Mouse (Mus musculus): ENCODE measurements around the gene Cttn. TPM values are rescaled to one million over a fixed set of nuclear protein-coding genes. Genes with fewer than 3 reads are reported as not detected.

Cttn gene
- polyA plus RNA-seq, 1 experiment from 2014 or later, result 123 TPM

DNA sequence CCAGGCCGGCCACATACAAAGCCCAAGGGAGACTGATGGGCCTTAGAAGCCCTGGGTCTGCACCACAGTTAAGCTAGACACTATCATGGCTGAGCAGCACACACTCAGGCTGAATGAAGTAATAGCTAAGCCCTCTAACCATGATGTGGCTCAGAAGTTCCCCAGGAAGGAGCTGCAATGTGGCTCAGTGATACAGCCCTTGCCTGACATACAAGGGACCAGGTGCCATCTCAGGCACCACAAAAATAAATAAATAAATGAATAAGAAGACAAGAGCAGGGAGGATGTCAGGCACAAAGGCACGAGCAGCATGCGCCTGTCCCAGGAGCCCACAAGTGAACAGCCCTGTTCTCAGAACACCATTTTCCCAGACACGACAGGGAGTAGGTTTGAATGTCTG is 28.8 kb downstream of the Cttn start:
- ATAC-seq, result no peak
- H3K9me3 ChIP-seq (ENCODE audit: control insufficient read depth), result no peaks in the 10 kb centered on the region
- no peak for TF ChIP-seq CTCF (IDR thresholded peaks at IDR 0.05; ENCODE audit: low read depth)

DNA sequence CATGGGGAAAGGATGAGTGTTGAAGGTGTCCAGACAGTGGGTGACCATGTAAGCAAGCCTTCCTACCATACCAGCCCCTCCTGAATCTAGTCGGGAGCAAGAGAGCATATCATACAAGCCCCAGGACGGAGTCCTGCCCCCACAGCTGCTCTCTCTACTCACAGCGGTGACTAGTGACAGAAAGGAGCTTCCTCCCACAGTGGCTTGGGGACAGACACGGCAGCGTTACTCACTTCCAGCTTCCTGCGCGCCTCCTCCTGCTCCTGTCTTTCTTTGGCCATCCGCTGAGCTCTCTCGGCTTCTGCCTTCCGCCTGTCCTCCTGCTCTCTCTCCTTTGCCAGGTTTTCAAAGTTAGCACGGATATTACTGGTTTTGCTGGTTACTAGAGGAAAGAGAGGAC is 29.3 kb downstream of the Cttn start:
- Histone ChIP-seq H3K27ac (ENCODE audit: low read depth, low read length) (no peak overlapping the region), H3K9ac (ENCODE audit: low read depth, low read length) (no peak overlapping the region), H3K4me2 (replicated peaks; ENCODE audit: low read depth) (no peak overlapping the region), H3K4me1 (replicated peaks; ENCODE audit: control insufficient read depth, insufficient read depth, low read length) (no peaks in the 10 kb centered on the region), H3K27me3 (replicated peaks; ENCODE audit: control insufficient read depth, insufficient read depth, low read length) (no peaks in the 10 kb centered on the region), H3K36me3 (ENCODE audit: control insufficient read depth, insufficient read depth) (peaks cover 95% of the 10 kb centered on the region), H3K4me3 (ENCODE audit: low read depth, low read length) (no peak overlapping the region), H3K9me3 (ENCODE audit: control insufficient read depth) (no peaks in the 10 kb centered on the region)
- ATAC-seq, result no peak
- 91% methylated on average over 11 of the region's 11 CpGs for WGBS
- TF ChIP-seq CTCF (IDR thresholded peaks at IDR 0.05; ENCODE audit: low read depth), result no peak

More for the DNA sequence above, 28.8 kb downstream of the Cttn start:
- Histone ChIP-seq H3K27ac (ENCODE audit: low read depth, low read length) (no peak overlapping the region), H3K4me2 (replicated peaks; ENCODE audit: low read depth) (no peak overlapping the region), H3K36me3 (ENCODE audit: control insufficient read depth, insufficient read depth) (peaks cover 91% of the 10 kb centered on the region), H3K27me3 (replicated peaks; ENCODE audit: control insufficient read depth, insufficient read depth, low read length) (no peaks in the 10 kb centered on the region), H3K4me1 (replicated peaks; ENCODE audit: control insufficient read depth, insufficient read depth, low read length) (no peaks in the 10 kb centered on the region), H3K9ac (ENCODE audit: low read depth, low read length) (no peak overlapping the region), H3K4me3 (ENCODE audit: low read depth, low read length) (no peak overlapping the region)
- 92% methylated on average over 4 of the region's 4 CpGs for WGBS

DNA sequence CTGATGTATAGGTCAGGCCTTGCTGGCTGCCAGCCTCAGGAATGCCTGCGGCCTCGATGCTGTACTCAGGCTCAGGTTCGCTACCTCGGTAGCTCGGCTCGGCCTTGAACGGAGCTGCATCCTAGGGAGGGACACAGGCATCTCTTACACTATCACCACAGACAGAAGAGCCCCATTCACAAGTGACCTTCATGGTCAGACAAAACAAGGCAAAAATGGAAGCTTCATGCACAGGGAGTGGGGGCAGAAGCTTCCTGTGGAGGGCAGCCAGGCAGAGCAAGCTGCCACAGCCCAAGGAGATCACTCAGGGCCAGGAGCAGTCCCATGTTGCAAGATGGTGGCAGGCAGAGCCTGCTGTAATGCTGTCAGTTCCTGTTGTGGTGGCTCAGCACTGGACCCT is 32.0 kb downstream of the Cttn start:
- Histone ChIP-seq H3K4me1 (replicated peaks; ENCODE audit: control insufficient read depth, insufficient read depth, low read length) (no peaks in the 10 kb centered on the region), H3K36me3 (ENCODE audit: control insufficient read depth, insufficient read depth) (peaks cover 78% of the 10 kb centered on the region)
- no peak for TF ChIP-seq CTCF (IDR thresholded peaks at IDR 0.05; ENCODE audit: low read depth)

DNA sequence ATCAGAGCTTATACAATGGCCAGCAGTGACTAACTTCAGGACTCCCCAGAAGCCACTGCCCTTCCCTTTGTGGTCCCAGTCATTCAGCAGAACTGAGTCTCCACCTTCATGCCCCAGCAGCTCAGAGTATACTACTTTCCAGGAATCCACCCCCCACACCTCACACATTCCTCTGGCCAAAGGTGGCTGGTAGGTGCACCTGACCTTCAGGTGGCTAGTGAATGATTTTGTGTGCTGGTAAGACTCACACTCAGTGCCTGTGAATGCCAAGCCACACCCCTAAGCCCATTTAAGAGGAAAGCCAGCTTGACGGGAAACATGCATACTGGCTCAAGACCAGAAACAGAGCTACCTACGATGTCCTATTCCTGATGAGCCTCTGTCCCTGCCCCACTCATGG is 37.9 kb downstream of the Cttn start:
- Histone ChIP-seq H3K9ac (ENCODE audit: low read depth, low read length) (no peak overlapping the region), H3K36me3 (ENCODE audit: control insufficient read depth, insufficient read depth) (peaks cover 22% of the 10 kb centered on the region), H3K27me3 (replicated peaks; ENCODE audit: control insufficient read depth, insufficient read depth, low read length) (no peaks in the 10 kb centered on the region), H3K27ac (ENCODE audit: low read depth, low read length) (no peak overlapping the region), H3K4me1 (replicated peaks; ENCODE audit: control insufficient read depth, insufficient read depth, low read length) (no peaks in the 10 kb centered on the region), H3K4me3 (ENCODE audit: low read depth, low read length) (no peak overlapping the region), H3K9me3 (ENCODE audit: control insufficient read depth) (no peaks in the 10 kb centered on the region), H3K4me2 (replicated peaks; ENCODE audit: low read depth) (no peak overlapping the region)
- no peak for TF ChIP-seq CTCF (IDR thresholded peaks at IDR 0.05; ENCODE audit: low read depth)
- ATAC-seq, result no peak
- 49% methylated on average over 2 of the region's 2 CpGs for WGBS

More for the DNA sequence above, 32.0 kb downstream of the Cttn start:
- 92% methylated on average over 7 of the region's 7 CpGs for WGBS
- no peaks in the 10 kb centered on the region for H3K9me3 ChIP-seq (ENCODE audit: control insufficient read depth)
- H3K4me3 ChIP-seq (ENCODE audit: low read depth, low read length), result no peak overlapping the region
- H3K4me2 ChIP-seq (replicated peaks; ENCODE audit: low read depth), result no peak overlapping the region
- no peaks in the 10 kb centered on the region for H3K27me3 ChIP-seq (replicated peaks; ENCODE audit: control insufficient read depth, insufficient read depth, low read length)
- no peak overlapping the region for H3K9ac ChIP-seq (ENCODE audit: low read depth, low read length)
- H3K27ac ChIP-seq (ENCODE audit: low read depth, low read length), result no peak overlapping the region
- ATAC-seq, result no peak

DNA sequence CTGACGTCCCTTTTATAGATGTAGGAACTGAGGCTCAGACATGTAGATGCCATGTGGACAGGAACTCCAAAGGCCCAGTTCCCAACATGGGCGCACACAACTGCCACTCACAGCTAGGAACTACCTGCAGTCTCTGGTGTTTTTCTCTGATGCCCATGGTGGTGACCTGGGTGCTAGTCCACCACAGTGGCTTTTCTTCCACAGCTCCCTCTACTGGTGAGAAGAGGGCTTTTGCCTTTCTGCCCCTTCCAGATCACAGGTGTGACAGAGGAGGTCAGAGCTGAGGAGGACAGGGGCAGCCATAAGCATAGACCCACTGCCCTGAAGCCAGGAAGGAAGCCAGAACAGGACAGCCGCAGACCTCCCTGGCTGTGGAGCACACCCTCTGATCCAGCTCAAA is 43.3 kb downstream of the Cttn start:
- H3K9ac ChIP-seq (ENCODE audit: low read depth, low read length), result no peak overlapping the region
- no peak overlapping the region for H3K27ac ChIP-seq (ENCODE audit: low read depth, low read length)
- H3K4me2 ChIP-seq (replicated peaks; ENCODE audit: low read depth), result no peak overlapping the region
- no peaks in the 10 kb centered on the region for H3K36me3 ChIP-seq (ENCODE audit: control insufficient read depth, insufficient read depth)
- H3K4me3 ChIP-seq (ENCODE audit: low read depth, low read length), result no peak overlapping the region
- 92% methylated on average over 3 of the region's 3 CpGs for WGBS
- H3K9me3 ChIP-seq (ENCODE audit: control insufficient read depth), result no peaks in the 10 kb centered on the region
- TF ChIP-seq CTCF (IDR thresholded peaks at IDR 0.05; ENCODE audit: low read depth), result peak; percentile 64
- ATAC-seq, result no peak
- no peaks in the 10 kb centered on the region for H3K27me3 ChIP-seq (replicated peaks; ENCODE audit: control insufficient read depth, insufficient read depth, low read length)
- H3K4me1 ChIP-seq (replicated peaks; ENCODE audit: control insufficient read depth, insufficient read depth, low read length), result no peaks in the 10 kb centered on the region

DNA sequence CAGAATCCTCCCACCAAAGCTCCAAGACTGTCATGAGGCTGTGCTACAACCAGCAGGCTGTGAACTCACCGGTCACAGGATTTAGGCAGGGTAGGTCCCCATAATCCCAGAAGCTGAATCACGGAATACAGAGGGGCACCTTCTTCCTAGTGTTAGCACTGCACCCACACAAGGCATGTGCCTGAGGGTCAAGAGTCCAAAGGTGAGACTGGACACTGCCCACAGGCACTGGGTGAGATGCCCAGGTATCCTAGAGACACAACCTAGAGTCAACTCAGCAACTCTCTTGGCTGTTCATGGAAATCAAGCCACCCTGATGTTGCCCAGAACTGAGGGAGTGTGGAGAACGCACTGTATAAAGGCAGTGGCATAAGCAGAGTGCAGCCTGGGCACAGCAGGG is 44.2 kb downstream of the Cttn start:
- Histone ChIP-seq H3K36me3 (ENCODE audit: control insufficient read depth, insufficient read depth) (no peaks in the 10 kb centered on the region), H3K27me3 (replicated peaks; ENCODE audit: control insufficient read depth, insufficient read depth, low read length) (no peaks in the 10 kb centered on the region), H3K4me1 (replicated peaks; ENCODE audit: control insufficient read depth, insufficient read depth, low read length) (no peaks in the 10 kb centered on the region), H3K4me3 (ENCODE audit: low read depth, low read length) (no peak overlapping the region), H3K9me3 (ENCODE audit: control insufficient read depth) (no peaks in the 10 kb centered on the region), H3K4me2 (replicated peaks; ENCODE audit: low read depth) (no peak overlapping the region), H3K27ac (ENCODE audit: low read depth, low read length) (no peak overlapping the region), H3K9ac (ENCODE audit: low read depth, low read length) (no peak overlapping the region)
- ATAC-seq, result peak; percentile 12; the same call in 1 of the 2 replicates
- 78% methylated on average over 3 of the region's 3 CpGs for WGBS
- no peak for TF ChIP-seq CTCF (IDR thresholded peaks at IDR 0.05; ENCODE audit: low read depth)

DNA sequence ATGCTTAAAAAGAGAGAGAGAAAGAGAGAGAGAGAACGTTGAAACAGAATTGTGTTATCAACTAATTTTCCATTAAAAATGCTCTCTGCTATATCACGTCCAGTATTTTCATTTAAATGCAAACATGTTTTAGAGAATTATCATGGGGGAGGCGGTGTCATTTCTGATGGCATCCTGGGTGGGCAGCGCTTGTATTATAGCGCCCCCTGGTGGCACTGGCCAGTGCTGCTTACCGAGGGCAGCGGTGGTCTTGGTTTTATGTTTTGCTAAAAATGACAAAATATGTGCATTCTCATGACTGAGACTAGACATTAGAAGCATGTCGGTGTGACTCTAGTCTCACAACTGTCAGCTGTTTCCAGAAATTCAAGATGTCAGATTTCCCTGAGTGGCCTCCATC is 44.9 kb downstream of the Cttn start:
- no peak overlapping the region for H3K4me2 ChIP-seq (replicated peaks; ENCODE audit: low read depth)
- H3K4me3 ChIP-seq (ENCODE audit: low read depth, low read length), result no peak overlapping the region
- no peak overlapping the region for H3K9ac ChIP-seq (ENCODE audit: low read depth, low read length)
- no peaks in the 10 kb centered on the region for H3K36me3 ChIP-seq (ENCODE audit: control insufficient read depth, insufficient read depth)
- no peaks in the 10 kb centered on the region for H3K27me3 ChIP-seq (replicated peaks; ENCODE audit: control insufficient read depth, insufficient read depth, low read length)
- 11% methylated on average over 8 of the region's 8 CpGs for WGBS
- H3K27ac ChIP-seq (ENCODE audit: low read depth, low read length), result no peak overlapping the region
- no peaks in the 10 kb centered on the region for H3K9me3 ChIP-seq (ENCODE audit: control insufficient read depth)
- ATAC-seq, result no peak
- peak; percentile 96 for TF ChIP-seq CTCF (IDR thresholded peaks at IDR 0.05; ENCODE audit: low read depth)
- H3K4me1 ChIP-seq (replicated peaks; ENCODE audit: control insufficient read depth, insufficient read depth, low read length), result no peaks in the 10 kb centered on the region

Data from intestine, postnatal 0 days (tissue).